Mouse (Mus musculus) ES-Bruce4 (cell line): ENCODE results near the gene Diras2. TPM values are rescaled to one million over a fixed set of nuclear protein-coding genes. Genes with fewer than 3 reads are reported as not detected.

ENCODE experiments used
- H3K27ac ChIP-seq: 2 replicates; pipeline ENCODE4 v1.5.1; 2012; ENCODE audit warnings: low read length, inconsistent platforms; ENCODE audit not compliant: insufficient read depth
- H3K27me3 ChIP-seq: 2 replicates; pipeline ENCODE4 v1.6.1; 2012; ENCODE audit warnings: mild to moderate bottlenecking, low read length, inconsistent platforms; ENCODE audit not compliant: control insufficient read depth, poor library complexity, insufficient read depth, severe bottlenecking
- H3K36me3 ChIP-seq: 2 replicates; pipeline ENCODE4 v1.6.1; 2012; ENCODE audit warnings: inconsistent platforms, mild to moderate bottlenecking, low read length, moderate library complexity; ENCODE audit not compliant: control insufficient read depth, poor library complexity, insufficient read depth, severe bottlenecking
- H3K4me1 ChIP-seq: one replicate; pipeline ENCODE4 v1.8.1; 2011; ENCODE audit warnings: low read length; ENCODE audit not compliant: control insufficient read depth, insufficient read depth
- H3K4me3 ChIP-seq: 2 replicates; pipeline ENCODE4 v1.5.1; 2011; ENCODE audit warnings: low read depth, mild to moderate bottlenecking, low read length
- H3K9ac ChIP-seq: 2 replicates; pipeline ENCODE4 v1.6.1; 2012; ENCODE audit warnings: low read depth, mild to moderate bottlenecking, inconsistent platforms; ENCODE audit not compliant: poor library complexity, severe bottlenecking
- H3K9me3 ChIP-seq: replicated peaks from 2 replicates; pipeline ENCODE4 v1.6.1; 2012; ENCODE audit warnings: mild to moderate bottlenecking, low read length, inconsistent platforms; ENCODE audit not compliant: control insufficient read depth, poor library complexity, insufficient read depth, severe bottlenecking
- CTCF ChIP-seq: IDR thresholded peaks from one replicate; pipeline ENCODE4 v1.8.1; 2011; ENCODE audit warnings: low read depth, low read length
- EP300 ChIP-seq: IDR thresholded peaks from 2 replicates; pipeline ENCODE4 v1.6.1; 2011; ENCODE audit warnings: low read depth, low read length; ENCODE audit not compliant: insufficient read depth
- POLR2A ChIP-seq: IDR thresholded peaks from one replicate; pipeline ENCODE4 v1.8.1; 2011; ENCODE audit warnings: low read length; ENCODE audit not compliant: insufficient read depth
- polyA plus RNA-seq: library from polyadenylated mRNA; stranded (reverse); fragments of >200 nt; gene quantifications from 2 replicates; pipeline ENCODE4 v1.2.4, GENCODE M21; 2011; ENCODE audit warnings: low read depth; ENCODE audit not compliant: missing spikeins, insufficient read depth, insufficient read length

The Diras2 gene
- polyA plus RNA-seq, 1 experiment, result 0.21 TPM

DNA sequence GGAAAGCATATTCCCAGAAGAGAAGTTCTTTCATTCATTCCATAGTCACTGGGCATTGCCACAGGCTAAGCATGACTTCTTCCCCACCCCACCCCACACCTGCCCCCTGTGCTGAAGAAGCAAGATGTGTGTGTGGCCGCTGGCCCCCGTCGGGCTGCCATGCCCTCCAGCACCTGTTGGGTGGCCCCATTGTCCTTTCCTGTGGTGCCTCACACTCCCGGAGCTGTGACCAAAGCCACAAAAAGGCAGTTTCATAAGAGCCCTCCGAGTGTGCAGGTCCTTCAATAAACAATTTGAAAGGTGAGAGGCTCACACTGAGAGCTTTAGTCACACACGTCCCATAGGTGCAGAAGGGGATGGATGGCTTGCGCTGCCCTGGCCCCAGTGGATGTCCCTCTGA, 35.7 kb upstream of the Diras2 start:
- TF ChIP-seq EP300 (no peak), CTCF (no peak), POLR2A (no peak)
- Histone ChIP-seq H3K4me1 (peaks cover 4% of the 10 kb centered on the region), H3K9me3 (no peaks in the 10 kb centered on the region), H3K27me3 (no peaks in the 10 kb centered on the region), H3K9ac (no peak overlapping the region), H3K36me3 (no peaks in the 10 kb centered on the region), H3K4me3 (no peak overlapping the region), H3K27ac (no peak overlapping the region)

DNA sequence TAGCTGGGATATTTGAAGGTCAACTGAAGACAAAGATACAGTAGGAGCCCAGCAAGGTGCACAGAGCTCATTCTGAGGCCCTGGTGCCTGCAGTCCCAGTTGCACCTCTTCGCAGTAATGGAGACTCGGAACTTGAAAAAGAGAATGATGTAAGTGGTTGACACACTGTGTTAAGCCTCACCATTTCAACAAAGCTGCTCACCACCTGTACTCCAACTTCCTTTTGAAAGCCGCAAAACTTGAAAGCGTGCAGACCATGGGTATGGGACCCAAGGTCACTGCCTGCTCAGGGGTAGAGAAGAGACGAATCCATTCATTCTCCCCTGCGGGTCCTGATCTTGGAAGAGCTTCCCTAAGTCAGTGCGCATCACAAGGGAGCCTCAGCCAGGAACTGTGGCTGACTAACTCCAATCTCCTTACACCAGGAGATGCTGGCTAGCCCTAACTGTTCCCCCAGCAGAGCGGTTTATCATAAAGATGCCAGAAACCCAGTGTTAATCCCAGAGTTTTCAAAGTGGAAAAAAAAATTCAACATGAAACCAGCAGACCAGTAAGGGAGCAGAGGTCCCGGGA, 35.2 kb upstream of the Diras2 start:
- Histone ChIP-seq H3K36me3 (no peaks in the 10 kb centered on the region), H3K4me3 (no peak overlapping the region), H3K27me3 (no peaks in the 10 kb centered on the region), H3K9me3 (no peaks in the 10 kb centered on the region), H3K27ac (no peak overlapping the region), H3K9ac (no peak overlapping the region), H3K4me1 (peaks cover 6% of the 10 kb centered on the region)
- TF ChIP-seq POLR2A (no peak), EP300 (no peak), CTCF (no peak)

- peaks cover 6% of the 10 kb centered on the region for H3K4me1 ChIP-seq
- peak; percentile 3 for TF ChIP-seq CTCF
- TF ChIP-seq EP300, result no peak
- no peaks in the 10 kb centered on the region for H3K36me3 ChIP-seq
- H3K4me3 ChIP-seq, result no peak overlapping the region
- H3K9ac ChIP-seq, result no peak overlapping the region
- no peaks in the 10 kb centered on the region for H3K9me3 ChIP-seq
- H3K27ac ChIP-seq, result no peak overlapping the region
- no peaks in the 10 kb centered on the region for H3K27me3 ChIP-seq
Measured at GRCm38 (mm10) chr13:52565103-52565739, 34.1 kb upstream of the Diras2 start.

- Histone ChIP-seq H3K4me3 (no peak overlapping the region), H3K36me3 (no peaks in the 10 kb centered on the region), H3K4me1 (peaks cover 6% of the 10 kb centered on the region), H3K9me3 (no peaks in the 10 kb centered on the region), H3K9ac (no peak overlapping the region), H3K27ac (peak overlapping the region; percentile 83), H3K27me3 (no peaks in the 10 kb centered on the region)
- TF ChIP-seq EP300 (peak; percentile 88), POLR2A (no peak)
Measured at GRCm38 (mm10) chr13:52562166-52562571, 31.1 kb upstream of the Diras2 start.

GRCm38 (mm10) chr13:52561367-52562165, 30.5 kb upstream of the Diras2 start:
- no peaks in the 10 kb centered on the region for H3K27me3 ChIP-seq
- H3K27ac ChIP-seq, result peak overlapping the region; percentile 83
- H3K4me1 ChIP-seq, result peaks cover 6% of the 10 kb centered on the region
- TF ChIP-seq CTCF (no peak), EP300 (no peak), POLR2A (no peak)
- no peaks in the 10 kb centered on the region for H3K9me3 ChIP-seq
- 0 out of 2 replicates have a peak overlapping the region, but pooled peaks have one; percentile 24 for H3K9ac ChIP-seq
- no peak overlapping the region for H3K4me3 ChIP-seq
- H3K36me3 ChIP-seq, result no peaks in the 10 kb centered on the region

DNA sequence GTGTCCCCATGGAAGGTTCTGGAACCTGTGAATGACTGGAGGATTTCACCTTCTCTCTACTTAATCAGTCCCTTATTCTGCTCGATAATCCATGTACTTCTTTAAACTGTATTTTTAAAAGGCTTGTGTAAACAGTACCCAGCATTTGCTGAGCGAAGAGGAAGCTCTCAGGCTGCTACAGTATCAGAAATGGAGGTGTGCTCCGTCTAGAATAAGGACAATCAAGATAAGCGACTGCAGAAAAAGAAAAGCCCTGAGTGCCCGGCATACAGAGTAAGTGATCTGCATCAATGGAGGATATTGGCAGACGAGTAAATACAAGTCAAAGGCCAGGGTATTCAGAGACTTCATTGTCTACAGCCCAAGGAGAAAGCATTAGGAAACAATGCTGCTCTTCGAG, 26.3 kb upstream of the Diras2 start:
- H3K9me3 ChIP-seq, result no peaks in the 10 kb centered on the region
- H3K27ac ChIP-seq, result no peak overlapping the region
- H3K4me3 ChIP-seq, result no peak overlapping the region
- H3K36me3 ChIP-seq, result no peaks in the 10 kb centered on the region
- TF ChIP-seq POLR2A (no peak), EP300 (no peak), CTCF (no peak)
- peaks cover 3% of the 10 kb centered on the region for H3K4me1 ChIP-seq
- H3K27me3 ChIP-seq, result no peaks in the 10 kb centered on the region
- H3K9ac ChIP-seq, result no peak overlapping the region
